Comparison of ENCODE assay signal across 8 mouse cellular contexts in genomic region chr11:94149509-94150259, GRCm38 (mm10).
DNase-seq lines count a peak whose midpoint lies in the region; ATAC-seq and TF ChIP-seq lines count a peak whose summit lies in the region.

No protein-coding gene starts in this region.

- peak; percentile 58 for DNase-seq in adrenal gland, postnatal 14 days
- no peak for DNase-seq in adrenal gland, postnatal 10 days
- peak; percentile 56 for DNase-seq in embryonic facial prominence, embryonic 14.5 days (ENCODE audit: low spot score)
- no peak for DNase-seq in liver, postnatal 0 days
- no peak for DNase-seq in spleen, adult 12 weeks (ENCODE audit: low spot score)

- no peaks in the 10 kb centered on the region for H3K9me3 ChIP-seq in ES-Bruce4 (replicated peaks; ENCODE audit: control insufficient read depth, insufficient read depth, low read length, poor library complexity, severe bottlenecking)
- no peaks in the 10 kb centered on the region for H3K9me3 ChIP-seq in embryonic facial prominence, embryonic 14.5 days (ENCODE audit: control insufficient read depth, low read length)
- no peaks in the 10 kb centered on the region for H3K9me3 ChIP-seq in hindbrain, embryonic 13.5 days
- no peaks in the 10 kb centered on the region for H3K9me3 ChIP-seq in liver, postnatal 0 days (ENCODE audit: low read length)

- peak overlapping the region; percentile 16 for H3K27ac ChIP-seq in ES-Bruce4 (ENCODE audit: insufficient read depth, low read length)
- H3K27ac ChIP-seq in embryonic facial prominence, embryonic 14.5 days (replicated peaks; ENCODE audit: low read depth, low read length), result no peak overlapping the region
- peak overlapping the region; percentile 92 for H3K27ac ChIP-seq in hindbrain, embryonic 13.5 days
- H3K27ac ChIP-seq in liver, postnatal 0 days (ENCODE audit: low read depth), result 0 out of 2 replicates have a peak overlapping the region, but pooled peaks have one; percentile 34
- H3K27ac ChIP-seq in small intestine, adult 2 months (ENCODE audit: insufficient read depth, low read depth, low read length), result no peak overlapping the region

- TF ChIP-seq POLR2A in ES-Bruce4 (IDR thresholded peaks at IDR 0.05; ENCODE audit: insufficient read depth, low read length), result no peak
- TF ChIP-seq POLR2A in small intestine, adult 2 months (IDR thresholded peaks at IDR 0.05; ENCODE audit: low read depth, low read length), result no peak

- H3K4me3 ChIP-seq in ES-Bruce4 (ENCODE audit: low read depth, low read length), result peak overlapping the region; percentile 34
- peak overlapping the region; percentile 49 for H3K4me3 ChIP-seq in embryonic facial prominence, embryonic 14.5 days (ENCODE audit: low read depth, low read length)
- H3K4me3 ChIP-seq in hindbrain, embryonic 13.5 days, result peak overlapping the region; percentile 42
- H3K4me3 ChIP-seq in liver, postnatal 0 days (ENCODE audit: low read depth, low read length), result peak overlapping the region; percentile 38
- peak overlapping the region; percentile 61 for H3K4me3 ChIP-seq in small intestine, adult 2 months (ENCODE audit: low read depth, low read length)

- peak overlapping the region; percentile 96 for H3K4me2 ChIP-seq in embryonic facial prominence, embryonic 14.5 days (ENCODE audit: low read depth, low read length)
- H3K4me2 ChIP-seq in hindbrain, embryonic 13.5 days, result peak overlapping the region; percentile 75
- H3K4me2 ChIP-seq in liver, postnatal 0 days (ENCODE audit: low read depth, low read length), result peak overlapping the region; percentile 74

- no peaks in the 10 kb centered on the region for H3K36me3 ChIP-seq in ES-Bruce4 (ENCODE audit: control insufficient read depth, insufficient read depth, low read length, poor library complexity, severe bottlenecking)
- no peaks in the 10 kb centered on the region for H3K36me3 ChIP-seq in embryonic facial prominence, embryonic 14.5 days (ENCODE audit: control insufficient read depth, insufficient read depth, low read length)
- H3K36me3 ChIP-seq in hindbrain, embryonic 13.5 days, result no peaks in the 10 kb centered on the region
- no peaks in the 10 kb centered on the region for H3K36me3 ChIP-seq in liver, postnatal 0 days (replicated peaks; ENCODE audit: insufficient read depth, low read length)
- no peaks in the 10 kb centered on the region for H3K36me3 ChIP-seq in small intestine, adult 2 months (ENCODE audit: control insufficient read depth, insufficient read depth, low read length)

- WGBS in embryonic facial prominence, embryonic 14.5 days, result 23% methylated on average over 16 of the region's 16 CpGs
- 26% methylated on average over 16 of the region's 16 CpGs for WGBS in hindbrain, embryonic 13.5 days
- 23% methylated on average over 16 of the region's 16 CpGs for WGBS in liver, postnatal 0 days (ENCODE audit: insufficient replicate concordance)
- WGBS in small intestine, adult 2 months, result 40% methylated on average over 16 of the region's 16 CpGs

- ATAC-seq in embryonic facial prominence, embryonic 14.5 days (ENCODE audit: low read depth), result no peak
- ATAC-seq in hindbrain, embryonic 13.5 days (ENCODE audit: low FRiP score), result peak; percentile 8; the same call in 1 of the 2 replicates
- ATAC-seq in liver, postnatal 0 days, result no peak

- no peak for TF ChIP-seq CTCF in ES-Bruce4 (IDR thresholded peaks at IDR 0.05; ENCODE audit: low read depth, low read length)
- TF ChIP-seq CTCF in liver, postnatal 0 days (IDR thresholded peaks at IDR 0.05; ENCODE audit: low read depth), result no peak
- TF ChIP-seq CTCF in small intestine, adult 2 months (IDR thresholded peaks at IDR 0.05; ENCODE audit: extremely low read depth, insufficient read length, insufficient replicate concordance, low read depth, low read length), result no peak

- H3K9ac ChIP-seq in ES-Bruce4 (ENCODE audit: low read depth, poor library complexity, severe bottlenecking), result peak overlapping the region; percentile 58
- H3K9ac ChIP-seq in embryonic facial prominence, embryonic 14.5 days (ENCODE audit: low read depth, low read length), result peak overlapping the region; percentile 63
- peak overlapping the region; percentile 79 for H3K9ac ChIP-seq in hindbrain, embryonic 13.5 days
- H3K9ac ChIP-seq in liver, postnatal 0 days (replicated peaks), result peak overlapping the region; percentile 26; the same call in 1 of the 2 replicates

- H3K4me1 ChIP-seq in ES-Bruce4 (ENCODE audit: control insufficient read depth, insufficient read depth, low read length), result peaks cover 18% of the 10 kb centered on the region
- peaks cover 7% of the 10 kb centered on the region; the same call in 1 of the 2 replicates for H3K4me1 ChIP-seq in embryonic facial prominence, embryonic 14.5 days (ENCODE audit: control insufficient read depth, insufficient read depth, low read length)
- peaks cover 40% of the 10 kb centered on the region for H3K4me1 ChIP-seq in hindbrain, embryonic 13.5 days (replicated peaks)
- peaks cover 9% of the 10 kb centered on the region; the same call in 1 of the 2 replicates for H3K4me1 ChIP-seq in liver, postnatal 0 days (ENCODE audit: insufficient read depth)
- peaks cover 24% of the 10 kb centered on the region for H3K4me1 ChIP-seq in small intestine, adult 2 months (ENCODE audit: control insufficient read depth, insufficient read depth, insufficient read length, low read length)

- no peak for TF ChIP-seq EP300 in ES-Bruce4 (IDR thresholded peaks at IDR 0.05; ENCODE audit: insufficient read depth, low read depth, low read length)
- TF ChIP-seq EP300 in liver, postnatal 0 days (IDR thresholded peaks at IDR 0.05; ENCODE audit: low read depth), result no peak

- no peaks in the 10 kb centered on the region for H3K27me3 ChIP-seq in ES-Bruce4 (ENCODE audit: control insufficient read depth, insufficient read depth, low read length, poor library complexity, severe bottlenecking)
- H3K27me3 ChIP-seq in embryonic facial prominence, embryonic 14.5 days (replicated peaks; ENCODE audit: control insufficient read depth, insufficient read depth, low read length), result peaks cover 9% of the 10 kb centered on the region
- H3K27me3 ChIP-seq in hindbrain, embryonic 13.5 days, result no peaks in the 10 kb centered on the region
- H3K27me3 ChIP-seq in liver, postnatal 0 days (ENCODE audit: insufficient read depth, low read length), result peaks cover 16% of the 10 kb centered on the region; the same call in 1 of the 2 replicates
- H3K27me3 ChIP-seq in small intestine, adult 2 months (ENCODE audit: control insufficient read depth, insufficient read depth, low read length), result no peaks in the 10 kb centered on the region

Comparison
In these comparisons a context has a peak if more than half of its experiments do, and no peak if none do; other contexts are left out.
1. DNase-seq: peak in adrenal gland, postnatal 14 days (single experiment) and embryonic facial prominence, embryonic 14.5 days (single experiment); none in adrenal gland, postnatal 10 days (single experiment), liver, postnatal 0 days (single experiment) and spleen, adult 12 weeks (single experiment).
2. H3K27ac ChIP-seq: peak in ES-Bruce4 (single experiment), hindbrain, embryonic 13.5 days (single experiment) and liver, postnatal 0 days (single experiment); none in embryonic facial prominence, embryonic 14.5 days (single experiment) and small intestine, adult 2 months (single experiment).
3. H3K9ac ChIP-seq: peak in every context shown above with its lines; median percentile 79 in hindbrain, embryonic 13.5 days; 63 in embryonic facial prominence, embryonic 14.5 days; 58 in ES-Bruce4; 26 in liver, postnatal 0 days.
4. Peak in every context shown above with its lines, with median percentiles within 50 percentile points of each other: H3K4me3 ChIP-seq and H3K4me2 ChIP-seq.